Mouse (Mus musculus) stomach, postnatal 0 days (tissue): ENCODE data around the gene Hoxc6.

Source experiments
- CTCF ChIP-seq: IDR thresholded peaks from 2 replicates; pipeline ENCODE4 v1.5.1; 2016; ENCODE audit warnings: antibody characterized with exemption, low read depth, mild to moderate bottlenecking, moderate library complexity
- EP300 ChIP-seq: optimal IDR thresholded peaks from 2 replicates; pipeline ENCODE3; 2016; ENCODE audit warnings: antibody characterized with exemption

DNA sequence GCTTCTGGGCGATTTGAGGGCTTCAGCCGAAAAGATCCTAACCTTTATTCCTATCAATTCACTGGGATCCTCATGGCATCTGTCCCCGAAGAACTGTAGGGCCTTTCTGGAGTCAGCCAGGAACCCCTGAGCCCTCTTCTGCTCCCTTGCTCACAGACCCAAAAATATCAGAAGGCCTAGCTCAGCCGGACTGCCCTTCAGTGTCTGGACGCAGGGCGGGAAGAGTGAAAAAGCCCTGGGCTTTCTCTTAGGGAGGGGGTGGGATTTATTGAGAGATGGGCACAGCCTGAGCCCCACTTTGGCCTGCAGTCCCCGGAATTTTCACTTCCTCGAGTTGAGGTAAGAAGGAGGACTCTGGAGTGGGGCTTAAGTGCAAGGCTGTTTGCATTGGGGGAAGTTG lies 34.8 kb upstream of the Hoxc6 start:
- TF ChIP-seq CTCF, result no peak
- TF ChIP-seq EP300, result no peak
